Mouse (Mus musculus) hindbrain, embryonic 13.5 days (tissue): Measurements from ENCODE around the gene Rbm3. TPM values are rescaled to one million over a fixed set of nuclear protein-coding genes. Genes with fewer than 3 reads are reported as not detected.

Source experiments
- ATAC-seq: fragments of 200-750 bp; cut with Nextera tagmentation; 2 replicates; pipeline ENCODE4 v1.8.0; 2017; ENCODE audit warnings: moderate TSS enrichment; ENCODE audit not compliant: low FRiP score
- H3K27ac ChIP-seq: fragments of 300-500 bp; sonication (generic); 2 replicates; pipeline ENCODE4 v1.5.1; 2015; ENCODE audit warnings: inconsistent platforms, mild to moderate bottlenecking, moderate library complexity
- H3K27me3 ChIP-seq: fragments of 300-500 bp; sonication (generic); 2 replicates; pipeline ENCODE4 v1.6.1; 2015; ENCODE audit warnings: mild to moderate bottlenecking, inconsistent platforms
- H3K36me3 ChIP-seq: fragments of 300-500 bp; sonication (generic); 2 replicates; pipeline ENCODE4 v1.6.1; 2015; ENCODE audit warnings: mild to moderate bottlenecking, inconsistent platforms
- H3K4me1 ChIP-seq: fragments of 300-500 bp; sonication (generic); replicated peaks from 2 replicates; pipeline ENCODE4 v1.6.1; 2015; ENCODE audit warnings: inconsistent platforms
- H3K4me2 ChIP-seq: fragments of 300-500 bp; sonication (generic); 2 replicates; pipeline ENCODE4 v1.6.1; 2015; ENCODE audit warnings: inconsistent platforms, mild to moderate bottlenecking, moderate library complexity
- H3K4me3 ChIP-seq: fragments of 300-500 bp; sonication (generic); 2 replicates; pipeline ENCODE4 v1.5.1; 2015; ENCODE audit warnings: mild to moderate bottlenecking, inconsistent platforms
- H3K9ac ChIP-seq: fragments of 300-500 bp; sonication (generic); 2 replicates; pipeline ENCODE4 v1.6.1; 2015; ENCODE audit warnings: mild to moderate bottlenecking, inconsistent platforms
- H3K9me3 ChIP-seq: fragments of 300-500 bp; sonication (generic); 2 replicates; pipeline ENCODE4 v1.6.1; 2016; ENCODE audit warnings: inconsistent platforms
- WGBS: fragments of 180-500 bp; shearing (Covaris S2); methylation state at CpG from one replicate; pipeline ENCODE4 v1.1.7; 2015; 5-methylcytosine and 5-hydroxymethylcytosine counted together
- polyA plus RNA-seq: library from polyadenylated mRNA; unstranded; fragments of >200 nt; fragmentation: Nextera tagmentation; extraction: Ambion mirVana; gene quantifications from 2 replicates; pipeline ENCODE4 v1.2.1, GENCODE M21; 2015

Rbm3 gene
- 336 and 358 TPM in 2 replicates for polyA plus RNA-seq

GRCm38 (mm10) chrX:8145153-8145991 lies at the start of gene Rbm3:
Gene Rbm3 (minus strand): TSS chrX:8145880.
- Histone ChIP-seq H3K27ac (peak within 1 kb of the TSS; percentile 97), H3K9me3 (no peaks in the 10 kb centered on the region), H3K4me3 (peak within 1 kb of the TSS; percentile 58), H3K4me2 (peak within 1 kb of the TSS; percentile 75), H3K27me3 (no peaks in the 10 kb centered on the region), H3K4me1 (peaks cover 11% of the 10 kb centered on the region), H3K9ac (peak within 1 kb of the TSS; percentile 85), H3K36me3 (peaks cover 28% of the 10 kb centered on the region)
- ATAC-seq = peak; percentile 97
- WGBS = 22% methylated on average over 56 of the region's 65 CpGs

- Histone ChIP-seq H3K36me3 (no peaks in the 10 kb centered on the region; the same call in 1 of the 2 replicates), H3K9ac (peak within 1 kb of the TSS; percentile 67), H3K9me3 (no peaks in the 10 kb centered on the region), H3K4me3 (peak within 1 kb of the TSS; percentile 51), H3K4me1 (peaks cover 8% of the 10 kb centered on the region; the same call in 1 of the 2 replicates), H3K27ac (peak within 1 kb of the TSS; percentile 79), H3K27me3 (no peaks in the 10 kb centered on the region), H3K4me2 (peak within 1 kb of the TSS; percentile 60)
- 26% methylated on average over 10 of the region's 10 CpGs for WGBS
- ATAC-seq = peak; percentile 71
Observed at GRCm38 (mm10) chrX:8193419-8193723, 47.7 kb upstream of the Rbm3 start, which contains the start of gene Ebp. Gene Ebp (minus strand): TSS chrX:8193512.

- peak; percentile 97 for ATAC-seq
- WGBS = 18% methylated on average over 38 of the region's 38 CpGs
- Histone ChIP-seq H3K36me3 (no peaks in the 10 kb centered on the region), H3K4me1 (peaks cover 8% of the 10 kb centered on the region; the same call in 1 of the 2 replicates), H3K4me2 (peak overlapping the region; percentile 60), H3K9ac (peak overlapping the region; percentile 67), H3K27me3 (no peaks in the 10 kb centered on the region), H3K4me3 (peak overlapping the region; percentile 51), H3K27ac (peak overlapping the region; percentile 79), H3K9me3 (no peaks in the 10 kb centered on the region)
Observed at GRCm38 (mm10) chrX:8192640-8193418, 47.1 kb upstream of the Rbm3 start.

- Histone ChIP-seq H3K9me3 (no peaks in the 10 kb centered on the region), H3K27me3 (no peaks in the 10 kb centered on the region), H3K27ac (peak overlapping the region; percentile 79), H3K4me3 (peak overlapping the region; percentile 51), H3K4me1 (peaks cover 8% of the 10 kb centered on the region; the same call in 1 of the 2 replicates), H3K36me3 (no peaks in the 10 kb centered on the region), H3K4me2 (peak overlapping the region; percentile 60), H3K9ac (peak overlapping the region; percentile 67)
- WGBS = 18% methylated on average over 13 of the region's 13 CpGs
- no peak; the same call in 1 of the 2 replicates for ATAC-seq
Observed at GRCm38 (mm10) chrX:8192126-8192639, 46.5 kb upstream of the Rbm3 start.

- Histone ChIP-seq H3K36me3 (0 out of 2 replicates have a peak, but pooled peaks cover 6% of the 10 kb centered on the region), H3K27me3 (no peaks in the 10 kb centered on the region), H3K27ac (no peak overlapping the region), H3K4me1 (no peaks in the 10 kb centered on the region), H3K4me2 (no peak overlapping the region), H3K9me3 (no peaks in the 10 kb centered on the region), H3K4me3 (no peak overlapping the region), H3K9ac (no peak overlapping the region)
- WGBS = 19% methylated on average over 7 of the region's 7 CpGs
- no peak for ATAC-seq
Observed at GRCm38 (mm10) chrX:8182871-8183540, 37.3 kb upstream of the Rbm3 start.

DNA sequence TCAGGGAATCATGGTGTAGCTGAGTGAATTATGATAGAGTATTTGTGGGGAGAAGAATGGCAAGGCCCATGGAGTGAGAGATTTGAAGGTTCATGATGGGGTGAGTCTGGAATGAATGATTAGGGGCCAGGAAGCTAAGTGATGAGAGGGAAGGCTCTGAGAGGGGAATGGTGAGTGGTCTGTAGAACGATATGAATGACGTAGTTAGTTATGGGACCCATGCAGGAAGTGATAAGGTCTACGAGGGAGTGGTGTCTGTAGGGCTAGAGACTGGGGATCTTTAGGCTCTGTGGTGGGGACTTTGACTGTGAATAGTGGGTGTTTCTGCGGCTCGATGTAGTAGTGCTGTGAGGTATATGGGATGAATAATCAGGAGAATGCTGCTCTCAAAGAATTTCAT lies 34.0 kb upstream of the Rbm3 start:
- 93% methylated on average over 5 of the region's 5 CpGs for WGBS
- Histone ChIP-seq H3K27ac (no peak overlapping the region), H3K4me2 (no peak overlapping the region), H3K9me3 (no peaks in the 10 kb centered on the region), H3K27me3 (no peaks in the 10 kb centered on the region), H3K4me3 (no peak overlapping the region), H3K36me3 (no peaks in the 10 kb centered on the region), H3K4me1 (peaks cover 5% of the 10 kb centered on the region), H3K9ac (no peak overlapping the region)
- no peak for ATAC-seq

DNA sequence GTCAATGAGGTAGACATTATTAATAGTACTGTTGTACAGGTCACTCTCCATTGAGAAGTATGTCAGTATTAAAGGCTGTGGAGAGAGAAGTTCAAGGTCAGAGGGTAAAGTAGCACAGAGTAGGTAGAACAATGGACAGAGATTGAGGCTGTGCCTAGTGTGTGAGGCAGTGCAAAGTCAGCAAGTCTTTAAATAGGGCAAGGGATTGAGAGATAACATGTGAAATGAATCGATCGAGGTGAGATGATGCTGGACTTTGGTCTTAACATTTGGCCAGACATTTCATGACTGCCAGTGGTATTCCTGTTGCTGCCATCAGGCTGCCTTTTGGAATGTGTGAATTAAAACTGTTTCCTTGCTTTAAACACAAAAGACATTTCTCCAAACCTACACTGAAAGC lies 33.2 kb upstream of the Rbm3 start:
- H3K4me3 ChIP-seq = no peak overlapping the region
- WGBS = 92% methylated on average over 2 of the region's 2 CpGs
- no peak overlapping the region for H3K9ac ChIP-seq
- no peak overlapping the region for H3K4me2 ChIP-seq
- H3K36me3 ChIP-seq = no peaks in the 10 kb centered on the region
- peaks cover 11% of the 10 kb centered on the region for H3K4me1 ChIP-seq
- no peaks in the 10 kb centered on the region for H3K9me3 ChIP-seq
- H3K27ac ChIP-seq = no peak overlapping the region
- no peaks in the 10 kb centered on the region for H3K27me3 ChIP-seq
- ATAC-seq = no peak

DNA sequence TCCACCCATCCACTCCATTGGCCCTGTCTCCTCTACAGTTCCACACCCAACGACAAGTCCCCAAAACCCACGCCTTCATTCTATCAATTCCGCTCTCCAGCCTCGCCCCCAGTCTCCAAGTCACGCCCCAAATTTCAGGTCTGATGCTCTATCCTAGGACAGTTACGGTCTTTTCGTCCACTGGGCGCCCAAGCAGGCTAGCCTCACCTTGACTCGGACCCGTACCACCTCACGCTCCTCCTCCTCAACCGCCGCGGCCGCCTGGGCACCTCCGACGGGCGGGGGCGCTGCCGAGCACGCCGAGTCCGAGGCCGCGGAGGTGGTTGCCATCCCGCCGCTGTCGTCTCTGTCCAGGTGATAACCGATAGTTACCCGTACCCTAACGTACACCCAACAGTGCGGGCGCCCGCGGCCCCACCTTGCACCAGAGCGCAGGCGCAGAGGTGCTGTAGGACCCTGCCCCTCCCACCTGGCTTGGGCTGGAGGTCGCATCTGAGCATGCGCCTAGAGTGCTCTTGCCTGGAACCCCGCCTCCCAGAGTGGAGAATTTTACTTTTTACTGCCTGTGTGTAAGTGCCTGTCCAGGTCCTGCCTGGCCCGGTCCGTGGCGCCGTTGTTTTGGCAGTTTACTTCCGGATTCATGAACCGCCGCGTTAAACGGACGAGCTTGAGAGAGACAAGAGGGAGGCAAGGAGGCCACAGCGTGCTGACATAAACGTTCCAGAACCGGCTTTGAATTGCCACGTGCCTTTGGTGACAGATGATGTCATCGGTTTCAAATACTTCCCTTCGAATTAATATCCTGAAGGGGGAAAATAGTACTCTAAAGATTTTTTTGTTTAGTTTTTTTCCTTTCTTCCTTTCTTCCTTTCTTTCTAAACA lies 30.1 kb upstream of the Rbm3 start, which contains the start of gene Tbc1d25:
Gene Tbc1d25, minus strand, starts transcription at position 678 of the 882 bp plus-strand sequence.
- Histone ChIP-seq H3K4me3 (peak within 1 kb of the TSS; percentile 48), H3K27ac (no peak within 1 kb of the TSS; the same call in 1 of the 2 replicates), H3K4me1 (peaks cover 11% of the 10 kb centered on the region), H3K9me3 (no peaks in the 10 kb centered on the region), H3K27me3 (no peaks in the 10 kb centered on the region), H3K4me2 (peak within 1 kb of the TSS; percentile 56), H3K36me3 (peaks cover 5% of the 10 kb centered on the region; the same call in 1 of the 2 replicates), H3K9ac (peak within 1 kb of the TSS; percentile 64)
- WGBS = 11% methylated on average over 56 of the region's 56 CpGs
- peak; percentile 96 for ATAC-seq

GRCm38 (mm10) chrX:8175169-8175503 lies 29.5 kb upstream of the Rbm3 start:
- H3K9ac ChIP-seq = peak overlapping the region; percentile 64
- WGBS = 19% methylated on average over 4 of the region's 4 CpGs
- no peak; the same call in 1 of the 2 replicates for ATAC-seq
- H3K27me3 ChIP-seq = no peaks in the 10 kb centered on the region
- peak overlapping the region; percentile 48 for H3K4me3 ChIP-seq
- H3K4me2 ChIP-seq = peak overlapping the region; percentile 56
- H3K27ac ChIP-seq = no peak overlapping the region
- peaks cover 9% of the 10 kb centered on the region for H3K36me3 ChIP-seq
- no peaks in the 10 kb centered on the region for H3K9me3 ChIP-seq
- H3K4me1 ChIP-seq = peaks cover 11% of the 10 kb centered on the region

GRCm38 (mm10) chrX:8167716-8168647 lies 22.3 kb upstream of the Rbm3 start:
- no peaks in the 10 kb centered on the region for H3K4me1 ChIP-seq
- no peak overlapping the region for H3K27ac ChIP-seq
- peaks cover 36% of the 10 kb centered on the region for H3K36me3 ChIP-seq
- WGBS = 91% methylated on average over 10 of the region's 10 CpGs
- no peak overlapping the region for H3K4me3 ChIP-seq
- H3K27me3 ChIP-seq = no peaks in the 10 kb centered on the region
- no peaks in the 10 kb centered on the region for H3K9me3 ChIP-seq
- no peak overlapping the region for H3K4me2 ChIP-seq
- no peak for ATAC-seq
- no peak overlapping the region for H3K9ac ChIP-seq
